Mouse (Mus musculus): Measurements from ENCODE around the gene Nags. TPM values are rescaled to one million over a fixed set of nuclear protein-coding genes. Genes with fewer than 3 reads are reported as not detected.

Nags gene
- polyA plus RNA-seq, 1 experiment from 2014 or later: not detected

- peaks cover 9% of the 10 kb centered on the region for H3K36me3 ChIP-seq (ENCODE audit: control insufficient read depth, insufficient read depth, low read length)
- H3K9me3 ChIP-seq (ENCODE audit: control insufficient read depth, low read length): no peaks in the 10 kb centered on the region
- peaks cover 6% of the 10 kb centered on the region for H3K4me1 ChIP-seq (ENCODE audit: control insufficient read depth, insufficient read depth, low read length)
- H3K4me3 ChIP-seq (ENCODE audit: low read depth, low read length): no peak overlapping the region
- H3K9ac ChIP-seq (replicated peaks; ENCODE audit: low read depth, low read length): no peak overlapping the region
- peak overlapping the region; percentile 54; the same call in 1 of the 2 replicates for H3K4me2 ChIP-seq (ENCODE audit: low read depth, low read length)
- ATAC-seq (ENCODE audit: low read depth): no peak
- WGBS: 33% methylated on average over 4 of the region's 4 CpGs
- no peaks in the 10 kb centered on the region for H3K27me3 ChIP-seq (ENCODE audit: control insufficient read depth, insufficient read depth, low read length)
- no peak overlapping the region for H3K27ac ChIP-seq (ENCODE audit: low read depth, low read length)
Observed at GRCm38 (mm10) chr11:102190848-102191247, 45.5 kb downstream of the Nags start.

- WGBS: 81% methylated on average over 9 of the region's 9 CpGs
- no peak overlapping the region for H3K9ac ChIP-seq (replicated peaks; ENCODE audit: low read depth, low read length)
- H3K4me2 ChIP-seq (ENCODE audit: low read depth, low read length): no peak overlapping the region
- H3K9me3 ChIP-seq (ENCODE audit: control insufficient read depth, low read length): no peaks in the 10 kb centered on the region
- H3K4me1 ChIP-seq (ENCODE audit: control insufficient read depth, insufficient read depth, low read length): peaks cover 6% of the 10 kb centered on the region
- no peak overlapping the region for H3K4me3 ChIP-seq (ENCODE audit: low read depth, low read length)
- ATAC-seq (ENCODE audit: low read depth): no peak
- H3K27me3 ChIP-seq (ENCODE audit: control insufficient read depth, insufficient read depth, low read length): no peaks in the 10 kb centered on the region
- no peak overlapping the region for H3K27ac ChIP-seq (ENCODE audit: low read depth, low read length)
- H3K36me3 ChIP-seq (ENCODE audit: control insufficient read depth, insufficient read depth, low read length): peaks cover 37% of the 10 kb centered on the region
Observed at GRCm38 (mm10) chr11:102193657-102194440, 48.5 kb downstream of the Nags start.

- peaks cover 49% of the 10 kb centered on the region for H3K36me3 ChIP-seq (ENCODE audit: control insufficient read depth, insufficient read depth, low read length)
- WGBS: 95% methylated on average over 21 of the region's 21 CpGs
- H3K27ac ChIP-seq (ENCODE audit: low read depth, low read length): no peak overlapping the region
- H3K4me3 ChIP-seq (ENCODE audit: low read depth, low read length): no peak overlapping the region
- no peak overlapping the region for H3K9ac ChIP-seq (replicated peaks; ENCODE audit: low read depth, low read length)
- ATAC-seq (ENCODE audit: low read depth): no peak
- H3K27me3 ChIP-seq (ENCODE audit: control insufficient read depth, insufficient read depth, low read length): no peaks in the 10 kb centered on the region
- H3K4me1 ChIP-seq (ENCODE audit: control insufficient read depth, insufficient read depth, low read length): peaks cover 2% of the 10 kb centered on the region; the same call in 1 of the 2 replicates
- H3K4me2 ChIP-seq (ENCODE audit: low read depth, low read length): no peak overlapping the region
- H3K9me3 ChIP-seq (ENCODE audit: control insufficient read depth, low read length): no peaks in the 10 kb centered on the region
Observed at GRCm38 (mm10) chr11:102196018-102196797, 50.9 kb downstream of the Nags start.

- no peak for ATAC-seq (ENCODE audit: low read depth)
- H3K9ac ChIP-seq (replicated peaks; ENCODE audit: low read depth, low read length): no peak overlapping the region
- H3K4me1 ChIP-seq (ENCODE audit: control insufficient read depth, insufficient read depth, low read length): no peaks in the 10 kb centered on the region
- 70% methylated on average over 6 of the region's 6 CpGs for WGBS
- peaks cover 63% of the 10 kb centered on the region for H3K36me3 ChIP-seq (ENCODE audit: control insufficient read depth, insufficient read depth, low read length)
- no peak overlapping the region for H3K4me2 ChIP-seq (ENCODE audit: low read depth, low read length)
- no peaks in the 10 kb centered on the region for H3K27me3 ChIP-seq (ENCODE audit: control insufficient read depth, insufficient read depth, low read length)
- no peak overlapping the region for H3K4me3 ChIP-seq (ENCODE audit: low read depth, low read length)
- no peaks in the 10 kb centered on the region for H3K9me3 ChIP-seq (ENCODE audit: control insufficient read depth, low read length)
- no peak overlapping the region for H3K27ac ChIP-seq (ENCODE audit: low read depth, low read length)
Observed at GRCm38 (mm10) chr11:102198245-102198644, 52.9 kb downstream of the Nags start.

Other genes starting within 250 kb of the Nags start
- not detected in 2 replicates for gene Sost, start 178.5 kb upstream of the Nags start, polyA plus RNA-seq (2014; fragmentation: Nextera tagmentation; extraction: Ambion mirVana)
- not detected in 2 replicates for gene Cfap97d1, start 161.2 kb upstream of the Nags start, polyA plus RNA-seq (2014; fragmentation: Nextera tagmentation; extraction: Ambion mirVana)
- gene Dusp3, start 158.5 kb upstream of the Nags start, polyA plus RNA-seq (2014; fragmentation: Nextera tagmentation; extraction: Ambion mirVana): 24.4 and 25.0 TPM in 2 replicates
- gene Mpp3, start 117.1 kb upstream of the Nags start, polyA plus RNA-seq (2014; fragmentation: Nextera tagmentation; extraction: Ambion mirVana): 57.0 and 57.3 TPM in 2 replicates
- 0.31 and 0.44 TPM in 2 replicates for gene Cd300lg, start 104.0 kb upstream of the Nags start, polyA plus RNA-seq (2014; fragmentation: Nextera tagmentation; extraction: Ambion mirVana)
- gene Mpp2, start 57.0 kb upstream of the Nags start, polyA plus RNA-seq (2014; fragmentation: Nextera tagmentation; extraction: Ambion mirVana): 25.4 and 25.7 TPM in 2 replicates
- not detected in 2 replicates for gene Ppy, start 44.2 kb upstream of the Nags start, polyA plus RNA-seq (2014; fragmentation: Nextera tagmentation; extraction: Ambion mirVana)
- gene Pyy, start 37.7 kb upstream of the Nags start, polyA plus RNA-seq (2014; fragmentation: Nextera tagmentation; extraction: Ambion mirVana): not detected in 2 replicates
- gene Tmem101, start 10.9 kb downstream of the Nags start, polyA plus RNA-seq (2014; fragmentation: Nextera tagmentation; extraction: Ambion mirVana): 30.7 and 36.2 TPM in 2 replicates
- 74.4 and 77.5 TPM in 2 replicates for gene Lsm12, start 39.8 kb downstream of the Nags start, polyA plus RNA-seq (2014; fragmentation: Nextera tagmentation; extraction: Ambion mirVana)
- gene G6pc3, start 44.1 kb downstream of the Nags start, polyA plus RNA-seq (2014; fragmentation: Nextera tagmentation; extraction: Ambion mirVana): 32.5 and 42.5 TPM in 2 replicates
- 44.2 and 47.3 TPM in 2 replicates for gene Hdac5, start 84.7 kb downstream of the Nags start, polyA plus RNA-seq (2014; fragmentation: Nextera tagmentation; extraction: Ambion mirVana)
- gene BC030867, start 103.4 kb downstream of the Nags start, polyA plus RNA-seq (2014; fragmentation: Nextera tagmentation; extraction: Ambion mirVana): 1.4 and 1.5 TPM in 2 replicates
- 0.12 and 0.23 TPM in 2 replicates for gene Asb16, start 123.2 kb downstream of the Nags start, polyA plus RNA-seq (2014; fragmentation: Nextera tagmentation; extraction: Ambion mirVana)
- 86.9 and 88.6 TPM in 2 replicates for gene Tmub2, start 139.4 kb downstream of the Nags start, polyA plus RNA-seq (2014; fragmentation: Nextera tagmentation; extraction: Ambion mirVana)
- 36.5 and 36.7 TPM in 2 replicates for gene Atxn7l3, start 151.1 kb downstream of the Nags start, polyA plus RNA-seq (2014; fragmentation: Nextera tagmentation; extraction: Ambion mirVana)
- gene Ubtf, start 174.2 kb downstream of the Nags start, polyA plus RNA-seq (2014; fragmentation: Nextera tagmentation; extraction: Ambion mirVana): 70.3 and 81.9 TPM in 2 replicates
- 1.6 and 2.4 TPM in 2 replicates for gene Slc4a1, start 220.7 kb downstream of the Nags start, polyA plus RNA-seq (2014; fragmentation: Nextera tagmentation; extraction: Ambion mirVana)
- gene Rundc3a, start 247.9 kb downstream of the Nags start, polyA plus RNA-seq (2014; fragmentation: Nextera tagmentation; extraction: Ambion mirVana): 97.8 and 115 TPM in 2 replicates